Mouse (Mus musculus): ENCODE data around the gene Ydjc. TPM values are rescaled to one million over a fixed set of nuclear protein-coding genes. Genes with fewer than 3 reads are reported as not detected.
A peak's percentile ranks its signal among the peaks of the same experiment; 100 is the strongest.

Gene Ydjc
- polyA plus RNA-seq, 1 experiment from 2014 or later, result 5.7 TPM

MicroRNAs within 50 kb of the gene (microRNA counts, 519-probe panel; counts per million panel counts)
- microRNA mmu-miR-130b, result 6,686 counts per million, percentile 91 among the panel's probes with 10 or more counts
- 3,930 counts per million, percentile 27 among the panel's probes with 10 or more counts for microRNA mmu-miR-301b

Small RNA genes lying within 50 kb of the gene (microRNA-seq; reads per million reads assigned to microRNA genes)
- gene Mir130b (ENCODE audit: insufficient number of aligned reads) (10,323 reads per million, percentile 92 among the genes with 10 or more reads in this experiment), gene Mir301b (ENCODE audit: insufficient number of aligned reads) (297 reads per million, percentile 50 among the genes with 10 or more reads in this experiment)

Other genes with a start within 250 kb of the Ydjc start
- gene Ppm1f, start 248.2 kb upstream of the Ydjc start, polyA plus RNA-seq (2014; fragmentation: Nextera tagmentation; extraction: Ambion mirVana), result 22.1 and 24.5 TPM in 2 replicates
- 197 and 202 TPM in 2 replicates for gene Mapk1, start 161.2 kb upstream of the Ydjc start, polyA plus RNA-seq (2014; fragmentation: Nextera tagmentation; extraction: Ambion mirVana)
- gene Ypel1, start 74.9 kb upstream of the Ydjc start, polyA plus RNA-seq (2014; fragmentation: Nextera tagmentation; extraction: Ambion mirVana), result 119 and 130 TPM in 2 replicates
- gene Ppil2, start 33.4 kb upstream of the Ydjc start, polyA plus RNA-seq (2014; fragmentation: Nextera tagmentation; extraction: Ambion mirVana), result 153 and 156 TPM in 2 replicates
- gene 2610318N02Rik, start 19.5 kb upstream of the Ydjc start, polyA plus RNA-seq (2014; fragmentation: Nextera tagmentation; extraction: Ambion mirVana), result 104 and 111 TPM in 2 replicates
- 64.9 and 68.4 TPM in 2 replicates for gene Sdf2l1, start 12.2 kb upstream of the Ydjc start, polyA plus RNA-seq (2014; fragmentation: Nextera tagmentation; extraction: Ambion mirVana)
- gene Ccdc116, start 2.6 kb downstream of the Ydjc start, polyA plus RNA-seq (2014; fragmentation: Nextera tagmentation; extraction: Ambion mirVana), result 0.61 and 0.97 TPM in 2 replicates
- 379 and 399 TPM in 2 replicates for gene Ube2l3, start 58.0 kb downstream of the Ydjc start, polyA plus RNA-seq (2014; fragmentation: Nextera tagmentation; extraction: Ambion mirVana)
- 1.6 and 1.9 TPM in 2 replicates for gene Rimbp3, start 64.0 kb downstream of the Ydjc start, polyA plus RNA-seq (2014; fragmentation: Nextera tagmentation; extraction: Ambion mirVana)
- gene Hic2, start 89.0 kb downstream of the Ydjc start, polyA plus RNA-seq (2014; fragmentation: Nextera tagmentation; extraction: Ambion mirVana), result 10.7 and 11.3 TPM in 2 replicates
- gene Tmem191c, start 131.5 kb downstream of the Ydjc start, polyA plus RNA-seq (2014; fragmentation: Nextera tagmentation; extraction: Ambion mirVana), result 7.7 and 10.5 TPM in 2 replicates
- 0.20 and 0.48 TPM in 2 replicates for gene Serpind1, start 186.8 kb downstream of the Ydjc start, polyA plus RNA-seq (2014; fragmentation: Nextera tagmentation; extraction: Ambion mirVana)